Mouse (Mus musculus) liver, postnatal 0 days (tissue): Measurements from ENCODE around the gene Ash1l.

Experiments
- CTCF ChIP-seq: sonication (generic); IDR thresholded peaks from 2 replicates; pipeline ENCODE4 v1.5.1; 2016; ENCODE audit warnings: antibody characterized with exemption, low read depth
- EP300 ChIP-seq: IDR thresholded peaks from 2 replicates; pipeline ENCODE4 v1.6.1; 2016; ENCODE audit warnings: antibody characterized with exemption, low read depth, mild to moderate bottlenecking

- TF ChIP-seq EP300 (no peak), CTCF (no peak)
These were observed 127.0 kb downstream of the Ash1l start for GRCm38 (mm10) chr3:89077383-89077782.
